Mouse (Mus musculus) bone marrow, adult 2 months (tissue): ENCODE data around the gene Sirt1. TPM values are rescaled to one million over a fixed set of nuclear protein-coding genes. Genes with fewer than 3 reads are reported as not detected.
"Not testable (repeated sequence)": the region's sequence is repeated elsewhere in the genome, so short reads cannot be mapped to it uniquely, and the experiment has no call there.

Experiments
- H3K27ac ChIP-seq: fragments of 200-500 bp; 2 replicates; pipeline ENCODE4 v1.5.1; 2012; ENCODE audit warnings: low read depth, mild to moderate bottlenecking, control low read depth, inconsistent platforms, low read length; ENCODE audit not compliant: control insufficient read depth, poor library complexity, insufficient read depth
- H3K4me1 ChIP-seq: fragments of 200-500 bp; 2 replicates; pipeline ENCODE4 v1.6.1; 2011; ENCODE audit warnings: low read length; ENCODE audit not compliant: control insufficient read depth, insufficient read depth
- H3K4me3 ChIP-seq: fragments of 200-500 bp; replicated peaks from 2 replicates; pipeline ENCODE3; 2011; ENCODE audit warnings: mild to moderate bottlenecking, low read depth, low read length, control low read depth; ENCODE audit not compliant: control insufficient read depth
- CTCF ChIP-seq: fragments of 200-500 bp; IDR thresholded peaks from 2 replicates; pipeline ENCODE4 v1.5.1; 2011; ENCODE audit warnings: low read length, control low read depth; ENCODE audit not compliant: control insufficient read depth, insufficient read depth
- POLR2A ChIP-seq: fragments of 200-500 bp; IDR thresholded peaks from 2 replicates; pipeline ENCODE4 v1.6.1; 2011; ENCODE audit warnings: low read depth, mild to moderate bottlenecking, control low read depth, low read length, borderline replicate concordance; ENCODE audit not compliant: control insufficient read depth
- WGBS: fragments of 180-500 bp; shearing (Covaris S2); methylation state at CpG from one replicate; pipeline ENCODE4 v1.1.7; 2018; 5-methylcytosine and 5-hydroxymethylcytosine counted together
- polyA plus RNA-seq: library from polyadenylated mRNA; stranded (reverse); fragments of >200 nt; gene quantifications from 2 replicates; pipeline ENCODE4 v1.2.4, GENCODE M21; 2011; ENCODE audit warnings: low replicate concordance; ENCODE audit not compliant: missing spikeins, insufficient read depth, insufficient read length

Gene Sirt1
- polyA plus RNA-seq, 1 experiment, result 19.4 TPM

- TF ChIP-seq POLR2A (no peak), CTCF (no peak)
- Histone ChIP-seq H3K4me1 (no peaks in the 10 kb centered on the region), H3K4me3 (no peak overlapping the region), H3K27ac (no peak overlapping the region)
- WGBS, result 61% methylated on average over 9 of the region's 9 CpGs
These were observed 42.3 kb upstream of the Sirt1 start for GRCm38 (mm10) chr10:63423591-63424474.

GRCm38 (mm10) chr10:63422736-63422992 is 41.2 kb upstream of the Sirt1 start:
- 77% methylated on average over 5 of the region's 5 CpGs for WGBS
- Histone ChIP-seq H3K4me3 (no peak overlapping the region), H3K4me1 (no peaks in the 10 kb centered on the region), H3K27ac (no peak overlapping the region)
- TF ChIP-seq CTCF (no peak), POLR2A (no peak)

- 84% methylated on average over 18 of the region's 18 CpGs for WGBS
- TF ChIP-seq CTCF (peak; percentile 75), POLR2A (no peak)
- Histone ChIP-seq H3K4me3 (no peak within 1 kb of the TSS), H3K4me1 (no peaks in the 10 kb centered on the region), H3K27ac (no peak within 1 kb of the TSS)
These were observed 40.5 kb upstream of the Sirt1 start, which contains the start of gene Gm7075 for GRCm38 (mm10) chr10:63421739-63422735. TSS of gene Gm7075 (minus strand) at chr10:63421789.

- 17% methylated on average over 5 of the region's 5 CpGs for WGBS
These were observed 35.6 kb upstream of the Sirt1 start for GRCm38 (mm10) chr10:63417061-63417460.

GRCm38 (mm10) chr10:63415850-63416249 is 34.3 kb upstream of the Sirt1 start:
- H3K4me3 ChIP-seq, result no peak overlapping the region
- H3K4me1 ChIP-seq, result no peaks in the 10 kb centered on the region; the same call in 1 of the 2 replicates
- 33% methylated on average over 7 of the region's 7 CpGs for WGBS
- no peak for TF ChIP-seq POLR2A
- no peak for TF ChIP-seq CTCF
- no peak overlapping the region for H3K27ac ChIP-seq

More at GRCm38 (mm10) chr10:63417061-63417460, 35.6 kb upstream of the Sirt1 start:
- Histone ChIP-seq H3K4me3 (no peak overlapping the region), H3K4me1 (no peaks in the 10 kb centered on the region), H3K27ac (no peak overlapping the region)
- TF ChIP-seq POLR2A (no peak), CTCF (no peak)

GRCm38 (mm10) chr10:63415287-63415686 is 33.8 kb upstream of the Sirt1 start:
- Histone ChIP-seq H3K4me3 (no peak overlapping the region), H3K27ac (no peak overlapping the region), H3K4me1 (peaks cover 1% of the 10 kb centered on the region)
- TF ChIP-seq CTCF (no peak), POLR2A (no peak)
- WGBS, result 65% methylated on average over 7 of the region's 7 CpGs

- Histone ChIP-seq H3K4me1 (peaks cover 1% of the 10 kb centered on the region), H3K4me3 (no peak overlapping the region), H3K27ac (no peak overlapping the region)
- TF ChIP-seq CTCF, result no peak
- TF ChIP-seq POLR2A, result no peak
- whole genome bisulfite sequencing, result 86% methylated on average over 17 of the region's 17 CpGs
These were observed 31.3 kb upstream of the Sirt1 start for GRCm38 (mm10) chr10:63412756-63413155.

- not testable (repeated sequence) for H3K4me1 ChIP-seq, H3K4me3 ChIP-seq, H3K27ac ChIP-seq
- 71% methylated on average over 6 of the region's 7 CpGs for WGBS
These were observed 30.2 kb upstream of the Sirt1 start for GRCm38 (mm10) chr10:63411674-63412073.
